Mouse (Mus musculus): Measurements from ENCODE around the gene Eml5.

GRCm38 (mm10) chr12:98736951-98737800 lies 164.1 kb downstream of the Eml5 start, which contains the start of gene Ptpn21:
- no peak for TF ChIP-seq CTCF (IDR thresholded peaks at IDR 0.05; ENCODE audit: insufficient read depth, low read depth, low read length)
- TF ChIP-seq POLR2A (IDR thresholded peaks at IDR 0.05; ENCODE audit: insufficient read depth, low read depth, low read length): no peak
